Mouse (Mus musculus) heart, embryonic 14.5 days (tissue): ENCODE measurements around the gene Itih5. TPM values are rescaled to one million over a fixed set of nuclear protein-coding genes. Genes with fewer than 3 reads are reported as not detected.

ENCODE experiments used
- ATAC-seq: fragments of 200-750 bp; cut with Nextera tagmentation; 2 replicates; pipeline ENCODE4 v1.8.0; 2017; ENCODE audit warnings: low read depth, moderate TSS enrichment; ENCODE audit not compliant: insufficient number of reproducible peaks, insufficient read depth, low FRiP score
- H3K27ac ChIP-seq, 2 experiments: fragments of 200-500 bp in 1 of 2; fragments of 300-500 bp in 1 of 2; sonication (generic) in 1 of 2; replicated peaks in 1 of 2; 2 replicates each; pipeline ENCODE4 v1.5.1; 2012 to 2014; ENCODE audit warnings: low read depth in 2 of 2, low read length in 2 of 2, control low read depth in 1 of 2, mild to moderate bottlenecking in 1 of 2, mixed read lengths in 1 of 2; ENCODE audit not compliant: control insufficient read depth in 1 of 2, insufficient read depth in 1 of 2
- H3K27me3 ChIP-seq: fragments of 300-500 bp; sonication (generic); 2 replicates; pipeline ENCODE4 v1.6.1; 2014; ENCODE audit warnings: mild to moderate bottlenecking, low read length, control low read depth; ENCODE audit not compliant: control insufficient read depth, insufficient read depth
- H3K36me3 ChIP-seq: fragments of 300-500 bp; sonication (generic); 2 replicates; pipeline ENCODE4 v1.6.1; 2014; ENCODE audit warnings: mild to moderate bottlenecking, control low read depth, low read length, mixed read lengths; ENCODE audit not compliant: control insufficient read depth, insufficient read depth
- H3K4me1 ChIP-seq, 2 experiments: fragments of 200-500 bp in 1 of 2; fragments of 300-500 bp in 1 of 2; sonication (generic) in 1 of 2; 2 replicates each; pipeline ENCODE4 v1.6.1; 2012 to 2014; ENCODE audit warnings: low read length in 2 of 2, control low read depth in 1 of 2, mixed read lengths in 1 of 2; ENCODE audit not compliant: control insufficient read depth in 2 of 2, insufficient read depth in 2 of 2
- H3K4me2 ChIP-seq: fragments of 300-500 bp; sonication (generic); 2 replicates; pipeline ENCODE4 v1.6.1; 2014; ENCODE audit warnings: mild to moderate bottlenecking, low read length
- H3K4me3 ChIP-seq, 2 experiments: fragments of 200-500 bp in 1 of 2; fragments of 300-500 bp in 1 of 2; sonication (generic) in 1 of 2; 2 replicates each; pipeline ENCODE4 v1.5.1; 2012 to 2014; ENCODE audit warnings: low read length in 2 of 2, mild to moderate bottlenecking in 2 of 2, control low read depth in 1 of 2, low read depth in 1 of 2, moderate library complexity in 1 of 2; ENCODE audit not compliant: control insufficient read depth in 1 of 2, insufficient read depth in 1 of 2
- H3K9ac ChIP-seq: fragments of 300-500 bp; sonication (generic); 2 replicates; pipeline ENCODE4 v1.6.1; 2014; ENCODE audit warnings: mild to moderate bottlenecking, low read length
- H3K9me3 ChIP-seq: fragments of 300-500 bp; sonication (generic); 2 replicates; pipeline ENCODE4 v1.6.1; 2016; ENCODE audit warnings: low read length, control low read depth; ENCODE audit not compliant: control insufficient read depth
- WGBS: fragments of 180-500 bp; shearing (Covaris S2); extraction: QIAGEN DNeasy Blood & Tissue Kit; methylation state at CpG from one replicate; pipeline ENCODE4 v1.1.7; 2014; 5-methylcytosine and 5-hydroxymethylcytosine counted together
- polyA plus RNA-seq: library from polyadenylated mRNA; unstranded; fragments of >200 nt; fragmentation: Nextera tagmentation; extraction: Ambion mirVana; gene quantifications from 2 replicates; pipeline ENCODE4 v1.2.1, GENCODE M21; 2014

Gene Itih5
- polyA plus RNA-seq, 1 experiment from 2014 or later, result 6.1 TPM

- Histone ChIP-seq H3K36me3 (no peaks in the 10 kb centered on the region), H3K4me3 (no peak overlapping the region), H3K4me1 (no peaks in the 10 kb centered on the region), H3K27ac (no peak overlapping the region), H3K9ac (no peak overlapping the region), H3K27me3 (no peaks in the 10 kb centered on the region), H3K4me2 (no peak overlapping the region), H3K9me3 (no peaks in the 10 kb centered on the region)
- WGBS, result 37% methylated on average over 8 of the region's 8 CpGs
- ATAC-seq, result no peak
These were observed 10.6 kb upstream of the Itih5 start for GRCm38 (mm10) chr2:10142472-10143454.

GRCm38 (mm10) chr2:10145514-10145913 lies 7.9 kb upstream of the Itih5 start:
- H3K27ac ChIP-seq, result no peak overlapping the region
- no peak overlapping the region for H3K9ac ChIP-seq
- 74% methylated on average over 6 of the region's 6 CpGs for whole genome bisulfite sequencing
- no peaks in the 10 kb centered on the region for H3K27me3 ChIP-seq
- no peaks in the 10 kb centered on the region for H3K36me3 ChIP-seq
- H3K4me1 ChIP-seq, result no peaks in the 10 kb centered on the region
- H3K4me2 ChIP-seq, result no peak overlapping the region
- H3K9me3 ChIP-seq, result no peaks in the 10 kb centered on the region
- H3K4me3 ChIP-seq, result no peak overlapping the region
- ATAC-seq, result no peak

- H3K9me3 ChIP-seq, result no peaks in the 10 kb centered on the region
- H3K9ac ChIP-seq, result no peak overlapping the region
- no peak overlapping the region for H3K4me3 ChIP-seq
- no peak overlapping the region for H3K27ac ChIP-seq
- no peak overlapping the region for H3K4me2 ChIP-seq
- H3K4me1 ChIP-seq, result no peaks in the 10 kb centered on the region
- ATAC-seq, result no peak
- WGBS, result 57% methylated on average over 8 of the region's 8 CpGs
- H3K36me3 ChIP-seq, result no peaks in the 10 kb centered on the region
- no peaks in the 10 kb centered on the region for H3K27me3 ChIP-seq
These were observed 6.2 kb upstream of the Itih5 start for GRCm38 (mm10) chr2:10147176-10147575.

GRCm38 (mm10) chr2:10152590-10152989 lies 781 bp upstream of the Itih5 start:
- no peaks in the 10 kb centered on the region for H3K9me3 ChIP-seq
- WGBS, result 75% methylated on average over 5 of the region's 5 CpGs
- no peak overlapping the region for H3K4me2 ChIP-seq
- no peak overlapping the region for H3K27ac ChIP-seq
- H3K27me3 ChIP-seq, result no peaks in the 10 kb centered on the region
- H3K9ac ChIP-seq, result no peak overlapping the region
- H3K36me3 ChIP-seq, result no peaks in the 10 kb centered on the region
- H3K4me1 ChIP-seq, result peaks cover 0 to 9% of the 10 kb centered on the region in 2 experiments; a peak in 2 of 4 replicates
- H3K4me3 ChIP-seq, result no peak overlapping the region
- ATAC-seq, result no peak

GRCm38 (mm10) chr2:10157184-10157583 lies 3.8 kb downstream of the Itih5 start:
- Histone ChIP-seq H3K4me3 (no peak overlapping the region), H3K9ac (no peak overlapping the region), H3K4me2 (no peak overlapping the region), H3K27ac (no peak overlapping the region), H3K4me1 (peaks cover 0 to 9% of the 10 kb centered on the region in 2 experiments; a peak in 2 of 4 replicates), H3K27me3 (no peaks in the 10 kb centered on the region), H3K36me3 (no peaks in the 10 kb centered on the region), H3K9me3 (no peaks in the 10 kb centered on the region)
- no peak for ATAC-seq
- 71% methylated on average over 10 of the region's 10 CpGs for WGBS

GRCm38 (mm10) chr2:10162011-10162410 lies 8.6 kb downstream of the Itih5 start:
- Histone ChIP-seq H3K4me1 (0 out of 4 replicates have a peak, but pooled peaks cover 0 to 3% of the 10 kb centered on the region in 2 experiments), H3K4me2 (no peak overlapping the region), H3K36me3 (no peaks in the 10 kb centered on the region), H3K9ac (no peak overlapping the region), H3K4me3 (no peak overlapping the region), H3K27me3 (no peaks in the 10 kb centered on the region), H3K27ac (no peak overlapping the region), H3K9me3 (no peaks in the 10 kb centered on the region)
- WGBS, result 82% methylated on average over 4 of the region's 4 CpGs
- no peak for ATAC-seq

GRCm38 (mm10) chr2:10166635-10167034 lies 13.3 kb downstream of the Itih5 start:
- Histone ChIP-seq H3K27me3 (no peaks in the 10 kb centered on the region), H3K4me1 (0 out of 4 replicates have a peak, but pooled peaks cover 0 to 3% of the 10 kb centered on the region in 2 experiments), H3K4me2 (no peak overlapping the region), H3K9ac (no peak overlapping the region), H3K27ac (no peak overlapping the region), H3K36me3 (no peaks in the 10 kb centered on the region), H3K9me3 (no peaks in the 10 kb centered on the region), H3K4me3 (no peak overlapping the region)
- ATAC-seq, result no peak
- WGBS, result 48% methylated on average over 6 of the region's 6 CpGs
